Mouse (Mus musculus) liver, postnatal 0 days (tissue): ENCODE results near the gene Vps13c.

ENCODE experiments used
- CTCF ChIP-seq: sonication (generic); IDR thresholded peaks from 2 replicates; pipeline ENCODE4 v1.5.1; 2016; ENCODE audit warnings: antibody characterized with exemption, low read depth
- EP300 ChIP-seq: IDR thresholded peaks from 2 replicates; pipeline ENCODE4 v1.6.1; 2016; ENCODE audit warnings: antibody characterized with exemption, low read depth, mild to moderate bottlenecking

DNA sequence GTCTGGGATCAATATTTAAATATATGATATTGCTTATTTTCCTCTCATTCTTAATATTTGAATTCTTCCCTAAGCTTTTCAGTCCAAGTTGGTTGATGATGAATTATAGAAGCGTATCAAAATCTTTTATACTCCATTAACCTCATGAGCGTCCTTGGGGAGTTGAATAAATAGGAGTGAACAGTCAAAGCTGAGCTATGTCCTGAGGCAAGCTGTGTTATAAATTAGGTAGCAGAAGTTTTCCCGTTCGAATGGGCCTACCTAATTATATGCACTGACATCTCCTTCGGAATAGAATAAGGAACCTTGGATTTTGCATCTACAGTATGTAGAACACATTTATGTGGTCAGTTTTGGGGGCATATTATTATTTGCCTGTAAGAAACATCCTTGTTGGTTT lies 82.2 kb downstream of the Vps13c start:
- TF ChIP-seq EP300 (no peak), CTCF (no peak)
